Mouse (Mus musculus) liver, embryonic 14.5 days (tissue): Measurements from ENCODE around the gene Gzmd. TPM values are rescaled to one million over a fixed set of nuclear protein-coding genes. Genes with fewer than 3 reads are reported as not detected.
"Not testable (repeated sequence)": the region's sequence is repeated elsewhere in the genome, so short reads cannot be mapped to it uniquely, and the experiment has no call there.

Experiments
- ATAC-seq: fragments of 200-750 bp; cut with Nextera tagmentation; 2 replicates; pipeline ENCODE4 v1.8.0; 2017; ENCODE audit warnings: moderate number of reproducible peaks, mild to moderate bottlenecking, moderate library complexity; ENCODE audit not compliant: insufficient read depth
- DNase-seq, 3 experiments: peaks; one replicate each; pipeline ENCODE4 v3.0.0-alpha.2; 2012 to 2013; ENCODE audit warnings: low read depth in 3 of 3, low spot score in 3 of 3
- H3K27ac ChIP-seq: fragments of 300-500 bp; sonication (generic); 2 replicates; pipeline ENCODE4 v1.5.1; 2014; ENCODE audit warnings: moderate library complexity, mild to moderate bottlenecking, control low read depth, inconsistent platforms
- H3K27me3 ChIP-seq: fragments of 300-500 bp; sonication (generic); 2 replicates; pipeline ENCODE4 v1.6.1; 2014; ENCODE audit warnings: mild to moderate bottlenecking, low read length, moderate library complexity; ENCODE audit not compliant: control insufficient read depth, insufficient read depth
- H3K36me3 ChIP-seq: fragments of 300-500 bp; sonication (generic); replicated peaks from 2 replicates; pipeline ENCODE4 v1.6.1; 2014; ENCODE audit warnings: low read depth; ENCODE audit not compliant: control insufficient read depth, insufficient read depth
- H3K4me1 ChIP-seq, 2 experiments: fragments of 200-500 bp in 1 of 2; fragments of 300-500 bp in 1 of 2; sonication (generic) in 1 of 2; replicated peaks; 2 replicates each; pipeline ENCODE4 v1.6.1; 2012 to 2014; ENCODE audit warnings: antibody characterized with exemption in 1 of 2, inconsistent platforms in 1 of 2, low read length in 1 of 2; ENCODE audit not compliant: control insufficient read depth in 2 of 2, insufficient read depth in 2 of 2
- H3K4me2 ChIP-seq: fragments of 300-500 bp; sonication (generic); 2 replicates; pipeline ENCODE4 v1.6.1; 2014; ENCODE audit warnings: low read depth, mild to moderate bottlenecking, control low read depth, moderate library complexity
- H3K4me3 ChIP-seq, 2 experiments: fragments of 200-500 bp in 1 of 2; fragments of 300-500 bp in 1 of 2; sonication (generic) in 1 of 2; 2 replicates each; pipeline ENCODE4 v1.5.1; 2012 to 2014; ENCODE audit warnings: low read depth in 2 of 2, low read length in 2 of 2, mild to moderate bottlenecking in 2 of 2, control low read depth in 1 of 2, inconsistent platforms in 1 of 2, moderate library complexity in 1 of 2; ENCODE audit not compliant: insufficient read depth in 1 of 2
- H3K9ac ChIP-seq: fragments of 300-500 bp; sonication (generic); replicated peaks from 2 replicates; pipeline ENCODE4 v1.6.1; 2014; ENCODE audit warnings: mild to moderate bottlenecking, control low read depth, moderate library complexity
- H3K9me3 ChIP-seq: fragments of 300-500 bp; sonication (generic); 2 replicates; pipeline ENCODE4 v1.6.1; 2016; ENCODE audit warnings: low read length, mixed read lengths; ENCODE audit not compliant: control insufficient read depth
- CTCF ChIP-seq: IDR thresholded peaks from 2 replicates; pipeline ENCODE4 v1.5.1; 2016; ENCODE audit warnings: antibody characterized with exemption, low read depth, control low read depth
- EP300 ChIP-seq: IDR thresholded peaks from 2 replicates; pipeline ENCODE4 v1.6.1; 2016; ENCODE audit warnings: antibody characterized with exemption, low read depth
- WGBS: fragments of 180-500 bp; shearing (Covaris S2); extraction: QIAGEN DNeasy Blood & Tissue Kit; methylation state at CpG from one replicate; pipeline ENCODE4 v1.1.7; 2014; ENCODE audit not compliant: insufficient replicate concordance; 5-methylcytosine and 5-hydroxymethylcytosine counted together
- polyA plus RNA-seq, 2 experiments: library from polyadenylated mRNA; depleted of rRNA in 1 of 2; stranded (reverse) in 1 of 2; unstranded in 1 of 2; fragments of >200 nt; fragmentation: Nextera tagmentation in 1 of 2; extraction: Ambion mirVana in 1 of 2; gene quantifications; 2 replicates each; pipeline versions ENCODE4 v1.2.1 to v1.2.3; 2012 to 2014

Gzmd gene
- polyA plus RNA-seq, 2 experiments, result not detected

DNA sequence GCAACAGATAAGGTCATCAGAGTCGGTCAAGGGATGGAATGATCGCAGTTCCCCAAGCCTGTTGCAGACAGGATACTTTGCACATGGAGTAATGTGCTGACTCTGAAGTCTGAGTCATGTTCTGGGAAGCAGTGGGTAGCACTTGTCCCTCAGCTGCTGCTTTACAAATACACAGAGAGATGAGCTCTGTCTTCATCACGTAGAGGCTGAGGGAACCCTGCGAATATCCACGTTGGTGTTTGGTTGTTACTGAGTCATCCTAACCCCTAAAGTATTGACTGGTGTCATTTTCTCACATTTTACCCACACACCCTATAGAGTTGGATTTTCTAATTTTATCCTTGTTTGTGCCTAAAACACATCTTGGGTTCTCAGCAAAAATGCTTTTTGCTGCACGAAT, 35.6 kb upstream of the Gzmd start:
- ATAC-seq, result no peak
- no peak for DNase-seq
- TF ChIP-seq EP300 (no peak), CTCF (no peak)
- Histone ChIP-seq H3K9me3 (no peaks in the 10 kb centered on the region), H3K4me3 (no peak overlapping the region), H3K4me1 (no peaks in the 10 kb centered on the region), H3K36me3 (no peaks in the 10 kb centered on the region), H3K27me3 (no peaks in the 10 kb centered on the region), H3K27ac (no peak overlapping the region), H3K4me2 (no peak overlapping the region), H3K9ac (no peak overlapping the region)
- 44% methylated on average over 6 of the region's 6 CpGs for WGBS

DNA sequence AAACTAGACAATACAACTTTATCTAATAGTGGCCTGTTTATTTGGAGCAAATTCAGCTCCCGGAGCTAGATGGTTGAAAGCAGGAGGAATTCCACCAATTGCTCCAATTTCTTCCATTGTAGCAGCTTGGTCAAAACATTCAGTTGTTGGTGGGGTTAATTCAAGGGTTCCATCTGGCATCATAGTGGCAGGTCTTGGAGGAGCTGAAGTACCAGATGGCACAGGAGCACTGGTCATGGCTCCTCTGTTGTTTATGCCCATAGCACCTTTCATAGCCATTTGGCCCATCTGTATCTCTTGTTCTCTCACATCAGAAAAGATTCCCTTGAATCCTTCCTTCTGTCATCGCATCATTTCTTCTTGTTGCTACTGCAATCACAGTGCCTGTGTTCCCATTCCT, 29.7 kb upstream of the Gzmd start:
- H3K27me3 ChIP-seq, result no peaks in the 10 kb centered on the region
- H3K9ac ChIP-seq, result no peak overlapping the region
- no peaks in the 10 kb centered on the region for H3K9me3 ChIP-seq
- H3K27ac ChIP-seq, result no peak overlapping the region
- no peak for TF ChIP-seq CTCF
- WGBS, result 64% methylated on average over 2 of the region's 2 CpGs
- DNase-seq, result no peak
- no peak for ATAC-seq
- H3K4me3 ChIP-seq, result no peak overlapping the region
- H3K36me3 ChIP-seq, result no peaks in the 10 kb centered on the region
- no peak overlapping the region for H3K4me2 ChIP-seq
- H3K4me1 ChIP-seq, result no peaks in the 10 kb centered on the region

DNA sequence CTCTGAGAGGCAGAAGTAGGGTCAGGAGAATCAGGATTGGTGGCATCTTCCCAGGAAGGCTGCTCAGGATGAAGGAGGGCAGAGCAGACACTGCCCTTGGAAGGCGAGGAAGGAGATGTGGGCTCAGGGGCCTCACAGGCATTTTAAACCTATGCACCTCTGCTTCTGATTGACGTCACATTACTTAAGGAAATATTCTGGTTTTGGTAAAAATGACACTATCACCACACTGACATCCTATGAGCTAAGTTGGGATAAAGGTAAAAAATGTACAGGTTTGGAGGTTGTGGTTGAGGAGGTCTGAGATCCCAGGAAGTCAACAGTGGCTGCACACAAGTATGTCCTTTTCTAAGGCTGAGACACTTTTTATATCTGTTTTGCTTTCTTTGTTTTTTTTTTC, 27.1 kb upstream of the Gzmd start, which contains the start of gene Gzmg:
Gene Gzmg, minus strand, starts transcription at position 101 of the 400 bp plus-strand sequence.
- not testable (repeated sequence) for ATAC-seq, H3K9me3 ChIP-seq, H3K4me2 ChIP-seq, H3K9ac ChIP-seq, H3K4me1 ChIP-seq, DNase-seq, H3K27ac ChIP-seq, H3K36me3 ChIP-seq, H3K4me3 ChIP-seq, H3K27me3 ChIP-seq
- WGBS, result 59% methylated on average over 2 of the region's 2 CpGs

DNA sequence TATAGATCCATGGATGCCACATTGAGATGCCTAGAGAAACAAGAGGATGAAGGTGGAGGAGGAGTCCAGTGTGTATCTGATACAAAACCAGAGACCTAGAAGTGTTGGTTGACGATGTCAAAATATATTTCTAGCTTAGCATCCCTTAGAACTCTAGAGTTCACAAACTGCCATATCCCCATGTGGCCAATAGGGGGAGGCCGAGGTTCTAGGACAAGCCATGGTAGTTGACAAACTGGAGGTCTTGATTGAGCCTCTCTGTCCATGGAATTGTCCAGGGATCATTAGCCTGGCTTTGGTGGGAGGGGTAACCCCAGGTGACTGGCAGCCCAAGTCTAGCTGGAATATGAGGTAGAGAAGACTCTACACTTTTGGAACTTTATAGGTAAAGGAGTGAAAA, 22.9 kb upstream of the Gzmd start:
- WGBS, result 35% methylated on average over 2 of the region's 2 CpGs
- H3K4me1 ChIP-seq, result no peaks in the 10 kb centered on the region
- no peak for ATAC-seq

DNA sequence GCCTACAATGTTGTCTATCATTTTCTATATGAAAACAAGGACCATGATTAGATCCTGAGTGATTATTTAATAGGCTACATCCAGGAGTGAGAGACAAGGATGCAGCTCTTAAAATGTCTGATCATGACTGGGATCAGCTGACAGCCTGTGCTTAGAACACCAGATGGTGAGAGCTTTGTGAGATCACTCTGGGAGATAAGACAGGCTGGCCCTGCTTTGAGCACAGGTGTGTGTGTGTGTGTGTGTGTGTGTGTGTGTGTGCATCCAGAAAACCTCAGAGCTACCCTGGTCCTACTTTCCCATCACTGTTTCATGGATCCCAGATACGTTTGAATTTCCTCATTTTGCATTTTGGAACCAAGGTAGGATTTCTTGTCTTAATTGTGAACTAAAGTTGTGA, 1.3 kb upstream of the Gzmd start:
- H3K27me3 ChIP-seq, H3K4me3 ChIP-seq, ATAC-seq, H3K4me2 ChIP-seq, H3K36me3 ChIP-seq, H3K4me1 ChIP-seq, DNase-seq, H3K9me3 ChIP-seq, H3K9ac ChIP-seq, H3K27ac ChIP-seq: not testable (repeated sequence)
- WGBS, result 43% methylated on average over 1 of the region's 1 CpGs

More for the DNA sequence above, 22.9 kb upstream of the Gzmd start:
- Histone ChIP-seq H3K4me2 (no peak overlapping the region), H3K36me3 (no peaks in the 10 kb centered on the region), H3K4me3 (no peak overlapping the region), H3K9me3 (no peaks in the 10 kb centered on the region), H3K27ac (no peak overlapping the region), H3K9ac (no peak overlapping the region), H3K27me3 (no peaks in the 10 kb centered on the region)
- TF ChIP-seq CTCF (peak; percentile 55), EP300 (no peak)
- no peak for DNase-seq

DNA sequence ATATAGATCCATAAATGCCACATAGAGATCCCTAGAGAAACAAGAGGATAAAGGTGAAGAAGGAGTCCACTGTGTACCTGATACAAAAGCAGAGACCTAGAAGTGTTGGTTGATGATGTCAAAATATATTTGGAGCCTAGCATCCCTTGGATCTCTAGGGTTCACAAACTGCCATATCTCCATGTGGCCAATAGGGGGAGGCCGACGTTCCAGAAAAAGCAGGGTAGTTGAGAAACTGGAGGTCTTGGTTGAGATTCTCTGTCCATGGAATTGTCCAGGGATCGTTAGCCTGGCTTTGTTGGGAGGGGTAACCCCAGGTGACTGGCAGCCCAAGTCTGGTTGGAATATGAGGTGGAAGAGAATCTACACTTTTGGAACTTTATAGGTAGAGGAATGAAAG, 4.1 kb downstream of the Gzmd start:
- Histone ChIP-seq H3K27me3 (no peaks in the 10 kb centered on the region), H3K4me3 (no peak overlapping the region), H3K9ac (no peak overlapping the region), H3K4me2 (no peak overlapping the region), H3K27ac (no peak overlapping the region), H3K9me3 (no peaks in the 10 kb centered on the region), H3K36me3 (no peaks in the 10 kb centered on the region), H3K4me1 (no peaks in the 10 kb centered on the region)
- DNase-seq (no peak), ATAC-seq (no peak)
- 27% methylated on average over 3 of the region's 3 CpGs for WGBS
- TF ChIP-seq EP300, result no peak
- TF ChIP-seq CTCF, result peak; percentile 52
